ENCODE assay signal across 23 mouse cellular contexts in the genomic region with DNA sequence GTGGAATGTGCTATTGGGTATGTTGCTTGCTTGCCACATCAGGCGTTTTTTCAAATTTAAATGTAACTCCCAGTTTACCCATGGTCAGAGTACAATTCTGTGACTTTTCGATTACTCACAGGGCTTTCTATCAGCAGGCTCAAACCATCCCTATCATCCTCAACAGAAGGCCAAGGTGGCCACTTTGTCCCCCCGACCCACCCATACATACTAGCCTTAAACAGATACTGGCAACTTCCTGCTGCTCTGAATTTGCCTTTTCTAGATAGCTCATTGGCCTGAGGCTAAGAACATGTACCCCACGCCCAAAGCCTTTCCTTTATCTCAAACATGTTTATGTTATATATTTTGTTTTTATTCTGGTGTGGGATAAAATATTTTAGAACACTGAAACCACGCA. TPM values are rescaled to one million over a fixed set of nuclear protein-coding genes. Genes with fewer than 3 reads are reported as not detected.
DNase-seq lines count a peak whose midpoint lies in the region; ATAC-seq and TF ChIP-seq lines count a peak whose summit lies in the region.
"Had no signal": no experiment of that assay in that cellular context is flagged by ENCODE, and none has a peak within 500 bp of the region (broad histone marks: within the 10 kb centered on the region; RNA-seq: fewer than 3 reads in every experiment).

No protein-coding gene starts in this region.

- no peak for TF ChIP-seq CTCF in gastrocnemius, adult 2 months (IDR thresholded peaks at IDR 0.05)
- TF ChIP-seq CTCF in intestine, postnatal 0 days (IDR thresholded peaks at IDR 0.05; ENCODE audit: low read depth): no peak

- intact Hi-C loops in gastrocnemius, adult 2 months (cut with DNase I): no loop called here
- intact Hi-C loops in left cerebral cortex, postnatal 14 days (cut with DNase I): no loop called here

- 0 out of 2 replicates have a peak, but pooled peaks cover 2% of the 10 kb centered on the region for H3K27me3 ChIP-seq in liver, embryonic 11.5 days (replicated peaks; ENCODE audit: control insufficient read depth, insufficient read depth, low read length)
- no peaks in the 10 kb centered on the region for H3K27me3 ChIP-seq in liver, embryonic 15.5 days
- no peaks in the 10 kb centered on the region for H3K27me3 ChIP-seq in intestine, postnatal 0 days (replicated peaks; ENCODE audit: control insufficient read depth, insufficient read depth, low read length)
- H3K27me3 ChIP-seq: embryonic facial prominence, embryonic 12.5 days; forebrain, embryonic 13.5 days; heart, embryonic 15.5 days had no signal

- ATAC-seq in liver, embryonic 11.5 days (replicated peaks; ENCODE audit: low FRiP score): peak; percentile 82
- peak; percentile 85 for ATAC-seq in liver, embryonic 15.5 days (ENCODE audit: insufficient read depth)
- peak; percentile 68 for ATAC-seq in megakaryocyte-erythroid progenitor cell, adult 5-6 weeks (replicated peaks; ENCODE audit: low FRiP score, low TSS enrichment, poor library complexity, severe bottlenecking)
- no peak for ATAC-seq in intestine, postnatal 0 days
- ATAC-seq: forebrain, embryonic 13.5 days; forebrain, postnatal 0 days had no signal

- H3K4me2 ChIP-seq in liver, embryonic 11.5 days: no peak overlapping the region
- no peak overlapping the region for H3K4me2 ChIP-seq in liver, embryonic 15.5 days
- H3K4me2 ChIP-seq in intestine, postnatal 0 days (replicated peaks; ENCODE audit: low read depth): no peak overlapping the region
- H3K4me2 ChIP-seq: embryonic facial prominence, embryonic 12.5 days; forebrain, embryonic 13.5 days; heart, embryonic 11.5 days; heart, embryonic 15.5 days; hindbrain, embryonic 14.5 days had no signal

- DNase-seq in gastrocnemius, adult 2 months: no peak
- DNase-seq in gastrocnemius, adult 18-20 months (ENCODE audit: low spot score): no peak
- no peak for DNase-seq in liver, embryonic 11.5 days (ENCODE audit: low spot score)
- DNase-seq in left cerebral cortex, postnatal 14 days (ENCODE audit: low spot score in 2 of 2): no peak
- no peak for DNase-seq in embryo, embryonic 9.5 days (ENCODE audit: extremely low spot score)
- DNase-seq: adrenal gland, adult 2 months; adrenal gland, postnatal 25 days; cerebellum, adult 11 months; cerebellum, adult 8-10 months; cerebellum, postnatal 14 days; embryo, embryonic 11 days; forebrain, postnatal 0 days; gastrocnemius, postnatal 10 days; heart, adult 18-20 months had no signal

- 70% methylated on average over 5 of the region's 5 CpGs for WGBS in liver, embryonic 11.5 days
- WGBS in liver, embryonic 15.5 days (ENCODE audit: insufficient replicate concordance): 39% methylated on average over 5 of the region's 5 CpGs
- 91% methylated on average over 5 of the region's 5 CpGs for WGBS in intestine, postnatal 0 days

- H3K9ac ChIP-seq in liver, embryonic 11.5 days (ENCODE audit: low read depth, low read length): no peak overlapping the region
- no peak overlapping the region for H3K9ac ChIP-seq in liver, embryonic 15.5 days
- no peak overlapping the region for H3K9ac ChIP-seq in intestine, postnatal 0 days (ENCODE audit: low read depth, low read length)
- H3K9ac ChIP-seq: embryonic facial prominence, embryonic 12.5 days; forebrain, embryonic 13.5 days; forebrain, postnatal 0 days; heart, embryonic 15.5 days; hindbrain, embryonic 14.5 days had no signal

- H3K4me1 ChIP-seq in liver, embryonic 11.5 days (replicated peaks; ENCODE audit: control insufficient read depth, insufficient read depth, low read length): no peaks in the 10 kb centered on the region
- no peaks in the 10 kb centered on the region for H3K4me1 ChIP-seq in liver, embryonic 15.5 days (replicated peaks)
- no peaks in the 10 kb centered on the region for H3K4me1 ChIP-seq in intestine, postnatal 0 days (replicated peaks; ENCODE audit: control insufficient read depth, insufficient read depth, low read length)
- H3K4me1 ChIP-seq: embryonic facial prominence, embryonic 12.5 days had no signal

- no peak overlapping the region for H3K4me3 ChIP-seq in gastrocnemius, adult 2 months
- H3K4me3 ChIP-seq in liver, embryonic 11.5 days (ENCODE audit: low read depth, low read length): no peak overlapping the region
- no peak overlapping the region for H3K4me3 ChIP-seq in liver, embryonic 15.5 days (replicated peaks)
- no peak overlapping the region for H3K4me3 ChIP-seq in intestine, postnatal 0 days (ENCODE audit: low read depth, low read length)
- H3K4me3 ChIP-seq: embryonic facial prominence, embryonic 12.5 days; forebrain, embryonic 13.5 days; heart, embryonic 15.5 days; hindbrain, embryonic 10.5 days had no signal

- H3K27ac ChIP-seq in gastrocnemius, adult 2 months: peak overlapping the region; percentile 66; the same call in 1 of the 2 replicates
- no peak overlapping the region for H3K27ac ChIP-seq in liver, embryonic 11.5 days (ENCODE audit: low read depth, low read length)
- H3K27ac ChIP-seq in liver, embryonic 15.5 days (replicated peaks): 0 out of 2 replicates have a peak overlapping the region, but pooled peaks have one; percentile 7
- H3K27ac ChIP-seq in intestine, postnatal 0 days (ENCODE audit: low read depth, low read length): no peak overlapping the region
- H3K27ac ChIP-seq: embryonic facial prominence, embryonic 12.5 days; forebrain, embryonic 13.5 days; heart, embryonic 15.5 days; hindbrain, embryonic 10.5 days; hindbrain, embryonic 14.5 days had no signal

- no peaks in the 10 kb centered on the region for H3K9me3 ChIP-seq in liver, embryonic 11.5 days (ENCODE audit: control insufficient read depth, low read length)
- no peaks in the 10 kb centered on the region for H3K9me3 ChIP-seq in liver, embryonic 15.5 days (replicated peaks)
- H3K9me3 ChIP-seq in intestine, postnatal 0 days (ENCODE audit: control insufficient read depth): no peaks in the 10 kb centered on the region
- H3K9me3 ChIP-seq: embryonic facial prominence, embryonic 12.5 days; forebrain, embryonic 13.5 days; heart, embryonic 15.5 days; hindbrain, embryonic 10.5 days had no signal

- no peaks in the 10 kb centered on the region for H3K36me3 ChIP-seq in liver, embryonic 11.5 days (ENCODE audit: control insufficient read depth, insufficient read depth, low read length)
- H3K36me3 ChIP-seq in liver, embryonic 15.5 days (replicated peaks): no peaks in the 10 kb centered on the region
- no peaks in the 10 kb centered on the region for H3K36me3 ChIP-seq in intestine, postnatal 0 days (ENCODE audit: control insufficient read depth, insufficient read depth)
- H3K36me3 ChIP-seq: embryonic facial prominence, embryonic 12.5 days; heart, embryonic 15.5 days; hindbrain, embryonic 10.5 days had no signal

RNA-seq across cellular contexts. Expression of a gene that starts 51.4 kb away (rescaled TPM):
- 10 to 100 TPM; 29.8 to 45.5 TPM for total RNA-seq in gastrocnemius, adult 2 months (2021)
- total RNA-seq in gastrocnemius, adult 18-20 months (2021): 10 to 100 TPM; 38.6 to 46.2 TPM
- 11.5 and 13.4 TPM in 2 replicates for polyA plus RNA-seq in liver, embryonic 11.5 days (2014; fragmentation: Nextera tagmentation; extraction: Ambion mirVana)
- polyA plus RNA-seq in liver, embryonic 15.5 days (2015; fragmentation: Nextera tagmentation; extraction: Ambion mirVana): 4.9 and 5.1 TPM in 2 replicates
- 16.1 and 20.4 TPM in 2 replicates for total RNA-seq in megakaryocyte-erythroid progenitor cell, adult 5-6 weeks (2014; fragmentation: Nextera tagmentation)
- 3.5 and 5.6 TPM in 2 replicates for total RNA-seq in megakaryocyte-erythroid progenitor cell, adult 5-6 weeks (2017)
- 10 to 100 TPM; 22.4 to 24.1 TPM for total RNA-seq in left cerebral cortex, postnatal 14 days (2021)
- polyA plus RNA-seq in intestine, postnatal 0 days (2015; fragmentation: Nextera tagmentation; extraction: Ambion mirVana): 21.2 and 21.6 TPM in 2 replicates

Comparison
In these comparisons a context has a peak if more than half of its experiments do, and no peak if none do; other contexts are left out.
1. H3K27ac ChIP-seq: peak in gastrocnemius, adult 2 months (single experiment) and liver, embryonic 15.5 days (single experiment); none in liver, embryonic 11.5 days (single experiment) and intestine, postnatal 0 days (single experiment).